Mouse (Mus musculus): ENCODE data around the gene Sgsh. TPM values are rescaled to one million over a fixed set of nuclear protein-coding genes. Genes with fewer than 3 reads are reported as not detected.
"Not testable (repeated sequence)": the region's sequence is repeated elsewhere in the genome, so short reads cannot be mapped to it uniquely, and the experiment has no call there.

Sgsh gene
- polyA plus RNA-seq, 1 experiment from 2014 or later: 6.7 TPM

DNA sequence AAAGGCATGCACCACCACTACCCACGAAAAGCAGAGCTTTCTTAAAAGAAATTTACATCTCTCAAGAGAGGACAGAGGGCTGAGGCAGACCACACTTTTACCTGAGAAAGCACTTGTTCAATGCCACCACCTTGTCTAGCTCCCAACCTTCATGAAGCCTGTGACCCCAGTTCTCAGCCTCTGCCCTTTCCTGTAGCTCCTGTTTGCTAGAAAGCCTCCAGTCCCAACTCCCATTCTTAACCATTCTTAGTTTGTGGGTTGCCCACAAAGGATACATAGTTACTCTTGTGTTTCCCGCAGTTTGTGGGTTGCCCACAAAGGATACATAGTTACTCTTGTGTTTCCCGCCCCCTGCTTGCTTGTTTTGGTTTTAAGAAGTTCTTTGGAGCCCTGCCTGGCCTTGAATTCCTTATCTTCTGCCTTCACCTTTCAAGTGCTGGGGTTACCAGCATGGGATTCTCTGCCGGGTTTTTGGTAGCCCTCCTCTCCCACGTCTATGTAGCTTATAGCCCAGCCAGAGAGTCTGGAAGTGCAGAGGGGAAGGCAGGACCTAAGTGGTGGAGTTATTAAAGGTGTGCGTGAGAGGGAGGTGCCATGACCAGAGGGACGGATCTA is 36.2 kb upstream of the Sgsh start:
- Histone ChIP-seq H3K9ac (no peak overlapping the region), H3K36me3 (no peaks in the 10 kb centered on the region), H3K4me1 (peaks cover 30% of the 10 kb centered on the region), H3K4me2 (replicated peaks) (peak overlapping the region; percentile 96), H3K27ac (replicated peaks) (no peak overlapping the region), H3K27me3 (peaks cover 65% of the 10 kb centered on the region), H3K9me3 (replicated peaks) (no peaks in the 10 kb centered on the region), H3K4me3 (replicated peaks) (no peak overlapping the region)
- no peak for ATAC-seq (ENCODE audit: insufficient number of reproducible peaks, low FRiP score, low TSS enrichment, low read depth)
- 28% methylated on average over 7 of the region's 7 CpGs for WGBS

DNA sequence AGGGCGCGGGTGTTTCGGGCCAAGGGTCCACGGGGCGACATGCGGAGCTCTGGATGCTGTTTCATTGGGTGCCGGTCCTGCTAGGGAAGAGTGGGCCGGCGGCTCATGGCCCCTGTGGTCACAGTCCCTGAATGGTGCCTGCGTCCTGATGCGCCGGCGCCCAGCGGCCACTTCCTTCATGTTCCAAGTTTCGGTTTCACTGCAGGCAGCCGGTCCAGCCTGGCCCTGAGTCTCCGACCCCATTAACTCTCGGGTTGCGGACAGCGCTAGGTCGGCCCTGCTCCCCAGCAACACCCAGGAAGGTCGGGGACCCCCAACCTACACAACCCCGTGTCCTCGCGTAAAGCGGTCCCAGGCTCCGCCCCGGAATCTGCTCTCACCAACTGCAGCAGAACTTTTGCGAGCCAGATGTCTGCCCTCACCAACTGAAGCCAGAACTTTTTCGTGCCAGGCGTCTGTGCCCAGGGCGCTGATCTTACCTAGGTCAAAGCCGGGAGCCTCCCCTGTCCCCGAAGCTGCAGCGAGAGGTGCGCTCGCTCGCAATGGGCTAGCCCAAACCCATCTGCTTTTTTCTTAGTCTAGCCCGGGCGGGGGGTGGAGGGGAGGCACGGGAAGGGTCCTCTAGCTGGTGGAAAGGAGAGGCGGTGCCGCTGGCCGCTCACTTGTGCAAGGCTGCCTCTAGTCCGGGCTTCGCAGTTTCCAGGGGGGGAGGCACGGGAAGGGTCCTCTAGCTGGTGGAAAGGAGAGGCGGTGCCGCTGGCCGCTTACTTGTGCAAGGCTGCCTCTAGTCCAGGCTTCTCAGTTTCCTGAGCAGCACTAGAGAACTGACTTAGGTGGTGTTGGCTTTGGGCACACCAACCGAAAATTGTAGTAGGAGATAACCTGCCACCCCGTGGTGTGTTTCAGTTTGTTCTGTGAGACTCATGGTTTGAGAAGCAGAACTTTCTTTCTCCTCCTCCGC is 35.2 kb upstream of the Sgsh start:
- WGBS: 2% methylated on average over 53 of the region's 53 CpGs
- Histone ChIP-seq H3K36me3 (no peaks in the 10 kb centered on the region), H3K27ac (replicated peaks) (peak overlapping the region; percentile 76), H3K4me1 (peaks cover 30% of the 10 kb centered on the region), H3K9ac (peak overlapping the region; percentile 48), H3K27me3 (peaks cover 56% of the 10 kb centered on the region), H3K4me2 (replicated peaks) (peak overlapping the region; percentile 96), H3K9me3 (replicated peaks) (no peaks in the 10 kb centered on the region), H3K4me3 (replicated peaks) (peak overlapping the region; percentile 74)
- peak; percentile 31 for ATAC-seq (ENCODE audit: insufficient number of reproducible peaks, low FRiP score, low TSS enrichment, low read depth)

- Histone ChIP-seq H3K9me3 (replicated peaks) (no peaks in the 10 kb centered on the region), H3K27me3 (peaks cover 49% of the 10 kb centered on the region), H3K4me1 (peaks cover 30% of the 10 kb centered on the region), H3K27ac (replicated peaks) (peak overlapping the region; percentile 76), H3K4me3 (replicated peaks) (peak overlapping the region; percentile 74), H3K9ac (peak overlapping the region; percentile 48), H3K4me2 (replicated peaks) (peak overlapping the region; percentile 96), H3K36me3 (no peaks in the 10 kb centered on the region)
- under 1% methylated on average over 34 of the region's 35 CpGs for WGBS
- ATAC-seq (ENCODE audit: insufficient number of reproducible peaks, low FRiP score, low TSS enrichment, low read depth): peak; percentile 44
Observed at GRCm38 (mm10) chr11:119389851-119390270, 34.5 kb upstream of the Sgsh start.

DNA sequence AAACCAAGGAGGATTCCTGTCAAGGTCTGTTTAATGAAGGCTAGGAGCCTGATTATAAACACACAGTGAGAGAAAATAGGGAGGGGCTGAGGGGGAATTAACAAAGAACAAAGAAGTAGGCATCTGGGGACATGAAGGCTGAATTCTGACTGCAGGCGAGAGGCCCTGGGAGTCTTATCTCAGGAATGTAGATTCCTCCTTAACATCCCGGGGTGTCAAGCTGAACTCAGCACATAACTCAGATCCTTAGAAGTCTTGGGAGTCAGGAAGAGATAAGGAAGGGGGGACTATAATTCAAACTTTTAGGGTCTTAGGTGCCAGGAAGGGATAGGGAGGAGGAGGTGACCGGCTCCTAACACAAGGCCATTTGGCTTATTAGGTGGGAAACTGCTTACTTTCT is 31.9 kb upstream of the Sgsh start:
- H3K4me3 ChIP-seq (replicated peaks); H3K4me2 ChIP-seq (replicated peaks); H3K36me3 ChIP-seq; ATAC-seq (ENCODE audit: insufficient number of reproducible peaks, low FRiP score, low TSS enrichment, low read depth); H3K9ac ChIP-seq; H3K27ac ChIP-seq (replicated peaks); H3K9me3 ChIP-seq (replicated peaks): not testable (repeated sequence)
- peaks cover 39% of the 10 kb centered on the region for H3K27me3 ChIP-seq
- H3K4me1 ChIP-seq: peaks cover 20% of the 10 kb centered on the region
- 26% methylated on average over 3 of the region's 3 CpGs for WGBS

DNA sequence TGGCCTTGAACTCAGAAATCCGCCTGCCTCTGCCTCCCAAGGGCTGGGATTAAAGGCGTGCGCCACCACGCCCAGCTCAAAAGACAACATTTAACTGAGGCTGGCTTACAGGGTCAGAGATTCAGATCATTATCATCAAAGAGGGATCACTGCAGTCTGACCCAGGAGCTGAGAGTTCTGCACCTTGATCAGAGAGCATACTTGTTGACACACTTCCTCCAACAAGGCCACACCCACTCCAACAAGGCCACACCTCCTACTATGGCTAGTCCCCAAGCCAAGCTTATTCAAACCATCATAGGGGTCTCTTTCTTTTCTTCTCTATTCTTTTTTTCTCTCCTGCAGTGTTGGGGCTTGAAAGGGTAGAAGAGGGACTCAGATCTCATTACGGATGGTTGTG is 31.0 kb upstream of the Sgsh start:
- H3K4me2 ChIP-seq (replicated peaks): no peak overlapping the region

GRCm38 (mm10) chr11:119384904-119385303 is 29.6 kb upstream of the Sgsh start:
- no peak overlapping the region for H3K9ac ChIP-seq
- H3K4me2 ChIP-seq (replicated peaks): no peak overlapping the region
- no peaks in the 10 kb centered on the region for H3K9me3 ChIP-seq (replicated peaks)
- peaks cover 4% of the 10 kb centered on the region for H3K4me1 ChIP-seq
- WGBS: 51% methylated on average over 4 of the region's 4 CpGs
- ATAC-seq (ENCODE audit: insufficient number of reproducible peaks, low FRiP score, low TSS enrichment, low read depth): no peak
- H3K4me3 ChIP-seq (replicated peaks): no peak overlapping the region
- H3K27ac ChIP-seq (replicated peaks): no peak overlapping the region
- peaks cover 16% of the 10 kb centered on the region for H3K27me3 ChIP-seq
- peaks cover 6% of the 10 kb centered on the region; the same call in 1 of the 2 replicates for H3K36me3 ChIP-seq

More for the DNA sequence above, 31.0 kb upstream of the Sgsh start:
- peaks cover 4% of the 10 kb centered on the region; the same call in 1 of the 2 replicates for H3K36me3 ChIP-seq
- H3K9me3 ChIP-seq (replicated peaks): no peaks in the 10 kb centered on the region
- peaks cover 29% of the 10 kb centered on the region for H3K27me3 ChIP-seq
- no peak for ATAC-seq (ENCODE audit: insufficient number of reproducible peaks, low FRiP score, low TSS enrichment, low read depth)
- peaks cover 15% of the 10 kb centered on the region for H3K4me1 ChIP-seq
- no peak overlapping the region for H3K9ac ChIP-seq
- no peak overlapping the region for H3K4me3 ChIP-seq (replicated peaks)
- no peak overlapping the region for H3K27ac ChIP-seq (replicated peaks)
- 86% methylated on average over 5 of the region's 5 CpGs for WGBS

GRCm38 (mm10) chr11:119382338-119382850 is 27.1 kb upstream of the Sgsh start:
- ATAC-seq (ENCODE audit: insufficient number of reproducible peaks, low FRiP score, low TSS enrichment, low read depth): no peak
- Histone ChIP-seq H3K4me3 (replicated peaks) (no peak overlapping the region), H3K27ac (replicated peaks) (no peak overlapping the region), H3K9me3 (replicated peaks) (no peaks in the 10 kb centered on the region), H3K4me1 (no peaks in the 10 kb centered on the region), H3K27me3 (no peaks in the 10 kb centered on the region), H3K4me2 (replicated peaks) (no peak overlapping the region), H3K36me3 (peaks cover 20% of the 10 kb centered on the region), H3K9ac (no peak overlapping the region)
- 59% methylated on average over 6 of the region's 6 CpGs for WGBS

GRCm38 (mm10) chr11:119381631-119382337 is 26.4 kb upstream of the Sgsh start:
- H3K4me3 ChIP-seq (replicated peaks): no peak overlapping the region
- H3K9ac ChIP-seq: no peak overlapping the region
- peaks cover 24% of the 10 kb centered on the region for H3K36me3 ChIP-seq
- H3K9me3 ChIP-seq (replicated peaks): no peaks in the 10 kb centered on the region
- WGBS: 77% methylated on average over 9 of the region's 9 CpGs
- no peaks in the 10 kb centered on the region for H3K4me1 ChIP-seq
- ATAC-seq (ENCODE audit: insufficient number of reproducible peaks, low FRiP score, low TSS enrichment, low read depth): no peak
- no peaks in the 10 kb centered on the region for H3K27me3 ChIP-seq
- no peak overlapping the region for H3K4me2 ChIP-seq (replicated peaks)
- H3K27ac ChIP-seq (replicated peaks): no peak overlapping the region

DNA sequence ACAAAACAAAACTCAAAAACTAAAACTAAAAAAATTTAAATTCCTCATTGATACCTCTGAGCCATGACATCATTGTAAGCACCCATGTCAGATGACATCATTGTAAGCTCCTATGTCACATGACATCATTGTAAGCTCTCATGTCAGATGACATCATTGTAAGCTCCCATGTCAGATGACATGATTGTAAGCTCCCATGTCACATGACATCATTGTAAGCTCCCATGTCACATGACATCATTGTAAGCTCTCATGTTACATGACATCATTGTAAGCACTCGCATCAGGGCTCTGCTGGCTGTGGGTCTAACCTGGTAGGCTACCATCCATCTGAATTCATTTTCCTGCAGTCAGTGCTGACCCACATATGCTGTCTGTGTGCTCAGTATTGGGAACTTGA is 23.2 kb upstream of the Sgsh start:
- Histone ChIP-seq H3K9me3 (replicated peaks) (no peaks in the 10 kb centered on the region), H3K36me3 (peaks cover 27% of the 10 kb centered on the region), H3K27me3 (no peaks in the 10 kb centered on the region), H3K27ac (replicated peaks) (no peak overlapping the region), H3K4me2 (replicated peaks) (no peak overlapping the region), H3K4me3 (replicated peaks) (no peak overlapping the region), H3K9ac (no peak overlapping the region), H3K4me1 (no peaks in the 10 kb centered on the region)
- no peak for ATAC-seq (ENCODE audit: insufficient number of reproducible peaks, low FRiP score, low TSS enrichment, low read depth)
- WGBS: 86% methylated on average over 1 of the region's 1 CpGs

- Histone ChIP-seq H3K27ac (replicated peaks) (no peak overlapping the region), H3K4me1 (no peaks in the 10 kb centered on the region), H3K9me3 (replicated peaks) (no peaks in the 10 kb centered on the region), H3K27me3 (no peaks in the 10 kb centered on the region), H3K9ac (no peak overlapping the region), H3K4me3 (replicated peaks) (no peak overlapping the region), H3K4me2 (replicated peaks) (no peak overlapping the region), H3K36me3 (peaks cover 27% of the 10 kb centered on the region)
- WGBS: 90% methylated on average over 11 of the region's 11 CpGs
- ATAC-seq (ENCODE audit: insufficient number of reproducible peaks, low FRiP score, low TSS enrichment, low read depth): no peak
Observed at GRCm38 (mm10) chr11:119377326-119377725, 22.0 kb upstream of the Sgsh start.

- Histone ChIP-seq H3K4me2 (replicated peaks) (no peak overlapping the region), H3K9me3 (replicated peaks) (no peaks in the 10 kb centered on the region), H3K27me3 (no peaks in the 10 kb centered on the region), H3K4me3 (replicated peaks) (no peak overlapping the region), H3K4me1 (no peaks in the 10 kb centered on the region), H3K27ac (replicated peaks) (no peak overlapping the region), H3K36me3 (peaks cover 21% of the 10 kb centered on the region), H3K9ac (no peak overlapping the region)
- ATAC-seq (ENCODE audit: insufficient number of reproducible peaks, low FRiP score, low TSS enrichment, low read depth): no peak
- 73% methylated on average over 6 of the region's 6 CpGs for WGBS
Observed at GRCm38 (mm10) chr11:119375425-119375824, 20.1 kb upstream of the Sgsh start.
